Mouse (Mus musculus): ENCODE results near the gene Homer2. TPM values are rescaled to one million over a fixed set of nuclear protein-coding genes. Genes with fewer than 3 reads are reported as not detected.

The Homer2 gene
- polyA plus RNA-seq (2014; fragmentation: Illumina TruSeq; extraction: RNeasy Lipid Tissue Mini Kit (QIAGEN cat#74804); ENCODE audit: low read depth, low replicate concordance) = 2.7 TPM

GRCm38 (mm10) chr7:81707471-81708140 is at the start of gene Homer2:
Gene Homer2 (minus strand): TSS chr7:81707527.

GRCm38 (mm10) chr7:81571108-81571940 is 136.0 kb downstream of the Homer2 start, which contains the start of gene Whamm:
Gene Whamm (plus strand): TSS chr7:81571266.

GRCm38 (mm10) chr7:81566892-81567291 is 140.4 kb downstream of the Homer2 start, which contains the start of gene Fsd2:
Gene Fsd2 (minus strand): TSS chr7:81566944.

Other genes with a start within 250 kb of the Homer2 start
- gene Ap3b2, start 213.6 kb downstream of the Homer2 start, polyA plus RNA-seq (2014; fragmentation: Illumina TruSeq; extraction: RNeasy Lipid Tissue Mini Kit (QIAGEN cat#74804); ENCODE audit: low read depth, low replicate concordance) = 36.3 TPM
- 756 TPM for gene BC048679, start 209.2 kb downstream of the Homer2 start, polyA plus RNA-seq (2014; fragmentation: Illumina TruSeq; extraction: RNeasy Lipid Tissue Mini Kit (QIAGEN cat#74804); ENCODE audit: low read depth, low replicate concordance)
- 6.9 TPM for gene Fsd2, start 140.6 kb downstream of the Homer2 start, polyA plus RNA-seq (2014; fragmentation: Illumina TruSeq; extraction: RNeasy Lipid Tissue Mini Kit (QIAGEN cat#74804); ENCODE audit: low read depth, low replicate concordance)
- gene Whamm, start 136.3 kb downstream of the Homer2 start, polyA plus RNA-seq (2014; fragmentation: Illumina TruSeq; extraction: RNeasy Lipid Tissue Mini Kit (QIAGEN cat#74804); ENCODE audit: low read depth, low replicate concordance) = 18.3 TPM
- 68.7 TPM for gene Ramac, start 55.4 kb upstream of the Homer2 start, polyA plus RNA-seq (2014; fragmentation: Illumina TruSeq; extraction: RNeasy Lipid Tissue Mini Kit (QIAGEN cat#74804); ENCODE audit: low read depth, low replicate concordance)
- gene 3110040N11Rik, start 82.0 kb upstream of the Homer2 start, polyA plus RNA-seq (2014; fragmentation: Illumina TruSeq; extraction: RNeasy Lipid Tissue Mini Kit (QIAGEN cat#74804); ENCODE audit: low read depth, low replicate concordance) = 32.6 TPM
- gene Btbd1, start 121.9 kb upstream of the Homer2 start, polyA plus RNA-seq (2014; fragmentation: Illumina TruSeq; extraction: RNeasy Lipid Tissue Mini Kit (QIAGEN cat#74804); ENCODE audit: low read depth, low replicate concordance) = 91.0 TPM
- gene Gm10160, start 148.3 kb upstream of the Homer2 start, polyA plus RNA-seq (2014; fragmentation: Illumina TruSeq; extraction: RNeasy Lipid Tissue Mini Kit (QIAGEN cat#74804); ENCODE audit: low read depth, low replicate concordance) = not detected
- gene Tm6sf1, start 151.5 kb upstream of the Homer2 start, polyA plus RNA-seq (2014; fragmentation: Illumina TruSeq; extraction: RNeasy Lipid Tissue Mini Kit (QIAGEN cat#74804); ENCODE audit: low read depth, low replicate concordance) = 23.4 TPM
- gene Hdgfl3, start 226.9 kb upstream of the Homer2 start, polyA plus RNA-seq (2014; fragmentation: Illumina TruSeq; extraction: RNeasy Lipid Tissue Mini Kit (QIAGEN cat#74804); ENCODE audit: low read depth, low replicate concordance) = 9.5 TPM

Data from adipose tissue, adult 10 weeks (tissue).